Mouse (Mus musculus) heart, postnatal 0 days (tissue): Measurements from ENCODE around the gene Pappa2.

Experiments
- CTCF ChIP-seq: IDR thresholded peaks from 2 replicates; pipeline ENCODE4 v1.5.1; 2016; ENCODE audit warnings: antibody characterized with exemption, control low read depth, low read depth
- EP300 ChIP-seq: IDR thresholded peaks from 2 replicates; pipeline ENCODE4 v1.6.1; 2016; ENCODE audit warnings: antibody characterized with exemption, low read depth

DNA sequence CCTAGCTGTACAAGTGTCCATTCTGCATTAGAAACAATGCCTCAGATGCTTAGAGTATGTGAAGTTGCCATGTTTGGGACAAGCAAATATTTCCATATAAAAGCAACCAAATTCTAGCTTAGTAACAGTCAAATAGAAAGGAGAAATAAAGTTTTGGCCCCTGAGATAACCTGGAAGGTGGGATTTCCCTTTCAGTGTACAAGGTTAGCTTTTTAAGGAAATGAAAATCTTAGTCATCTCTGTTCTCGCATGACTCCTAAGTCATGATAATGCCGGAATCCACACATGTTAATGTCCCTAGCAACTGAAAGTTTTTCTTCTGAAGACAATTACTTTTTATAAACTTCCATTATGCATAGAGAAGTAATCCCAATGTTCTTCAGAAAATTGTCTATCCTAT lies 160.6 kb downstream of the Pappa2 start:
- TF ChIP-seq CTCF (no peak), EP300 (no peak)
